Mouse (Mus musculus): ENCODE results near the gene Cables2. TPM values are rescaled to one million over a fixed set of nuclear protein-coding genes. Genes with fewer than 3 reads are reported as not detected.

Gene Cables2
- polyA plus RNA-seq (2014; fragmentation: Nextera tagmentation; extraction: Ambion mirVana) = 15.1 and 16.1 TPM in 2 replicates

GRCm38 (mm10) chr2:180273394-180274244 lies at the start of gene Cables2:
TSS of gene Cables2 (minus strand) at chr2:180273496.
- 5% methylated on average over 68 of the region's 68 CpGs for WGBS
- H3K27ac ChIP-seq (replicated peaks in 1 of 2; ENCODE audit: control insufficient read depth in 1 of 2, insufficient read depth in 1 of 2, low read depth in 2 of 2, low read length in 2 of 2) = peak within 1 kb of the TSS in 1 of 2 experiments; percentile 57; a peak in 2 of 4 replicates
- ATAC-seq (ENCODE audit: insufficient number of reproducible peaks, insufficient read depth, low FRiP score, low read depth) = peak; percentile 91
- peak within 1 kb of the TSS; percentile 94 for H3K4me2 ChIP-seq (ENCODE audit: low read length)
- H3K9me3 ChIP-seq (ENCODE audit: control insufficient read depth, low read length) = no peaks in the 10 kb centered on the region
- peak within 1 kb of the TSS; percentile 94 for H3K9ac ChIP-seq (ENCODE audit: low read length)
- H3K27me3 ChIP-seq (ENCODE audit: control insufficient read depth, insufficient read depth, low read length) = no peaks in the 10 kb centered on the region
- H3K4me1 ChIP-seq (ENCODE audit: control insufficient read depth in 2 of 2, insufficient read depth in 2 of 2, low read length in 2 of 2) = peaks cover 28 to 35% of the 10 kb centered on the region in 2 experiments
- H3K36me3 ChIP-seq (ENCODE audit: control insufficient read depth, insufficient read depth, low read length) = peaks cover 18% of the 10 kb centered on the region
- peak within 1 kb of the TSS; percentile 72 to 88 for H3K4me3 ChIP-seq (ENCODE audit: control insufficient read depth in 1 of 2, insufficient read depth in 1 of 2, low read depth in 1 of 2, low read length in 2 of 2)

GRCm38 (mm10) chr2:180322674-180323355 lies 49.5 kb upstream of the Cables2 start:
- Histone ChIP-seq H3K36me3 (ENCODE audit: control insufficient read depth, insufficient read depth, low read length) (peaks cover 32% of the 10 kb centered on the region), H3K4me1 (ENCODE audit: control insufficient read depth in 2 of 2, insufficient read depth in 2 of 2, low read length in 2 of 2) (peaks cover 29 to 39% of the 10 kb centered on the region in 2 experiments), H3K27ac (replicated peaks in 1 of 2; ENCODE audit: control insufficient read depth in 1 of 2, insufficient read depth in 1 of 2, low read depth in 2 of 2, low read length in 2 of 2) (peak overlapping the region; percentile 46 to 79), H3K9ac (ENCODE audit: low read length) (peak overlapping the region; percentile 14; the same call in 1 of the 2 replicates), H3K27me3 (ENCODE audit: control insufficient read depth, insufficient read depth, low read length) (no peaks in the 10 kb centered on the region), H3K4me2 (ENCODE audit: low read length) (peak overlapping the region; percentile 45), H3K9me3 (ENCODE audit: control insufficient read depth, low read length) (no peaks in the 10 kb centered on the region), H3K4me3 (ENCODE audit: control insufficient read depth in 1 of 2, insufficient read depth in 1 of 2, low read depth in 1 of 2, low read length in 2 of 2) (no peak overlapping the region)
- ATAC-seq (ENCODE audit: insufficient number of reproducible peaks, insufficient read depth, low FRiP score, low read depth) = peak; percentile 60
- 12% methylated on average over 14 of the region's 14 CpGs for WGBS

- H3K9me3 ChIP-seq (ENCODE audit: control insufficient read depth, low read length) = no peaks in the 10 kb centered on the region
- ATAC-seq (ENCODE audit: insufficient number of reproducible peaks, insufficient read depth, low FRiP score, low read depth) = no peak
- WGBS = 68% methylated on average over 4 of the region's 4 CpGs
- no peak overlapping the region for H3K4me3 ChIP-seq (ENCODE audit: control insufficient read depth in 1 of 2, insufficient read depth in 1 of 2, low read depth in 1 of 2, low read length in 2 of 2)
- no peak overlapping the region for H3K9ac ChIP-seq (ENCODE audit: low read length)
- peak overlapping the region in 1 of 2 experiments; percentile 23; a peak in 1 of 4 replicates for H3K27ac ChIP-seq (replicated peaks in 1 of 2; ENCODE audit: control insufficient read depth in 1 of 2, insufficient read depth in 1 of 2, low read depth in 2 of 2, low read length in 2 of 2)
- peaks cover 6% of the 10 kb centered on the region for H3K36me3 ChIP-seq (ENCODE audit: control insufficient read depth, insufficient read depth, low read length)
- peaks cover 36 to 47% of the 10 kb centered on the region in 2 experiments for H3K4me1 ChIP-seq (ENCODE audit: control insufficient read depth in 2 of 2, insufficient read depth in 2 of 2, low read length in 2 of 2)
- H3K27me3 ChIP-seq (ENCODE audit: control insufficient read depth, insufficient read depth, low read length) = no peaks in the 10 kb centered on the region
- H3K4me2 ChIP-seq (ENCODE audit: low read length) = no peak overlapping the region
Observed at GRCm38 (mm10) chr2:180320216-180320615, 46.9 kb upstream of the Cables2 start.

- 42% methylated on average over 7 of the region's 7 CpGs for WGBS
Observed at GRCm38 (mm10) chr2:180317591-180317990, 44.3 kb upstream of the Cables2 start.

GRCm38 (mm10) chr2:180314292-180314691 lies 41.0 kb upstream of the Cables2 start:
- Histone ChIP-seq H3K27me3 (ENCODE audit: control insufficient read depth, insufficient read depth, low read length) (no peaks in the 10 kb centered on the region), H3K4me3 (ENCODE audit: control insufficient read depth in 1 of 2, insufficient read depth in 1 of 2, low read depth in 1 of 2, low read length in 2 of 2) (no peak overlapping the region), H3K36me3 (ENCODE audit: control insufficient read depth, insufficient read depth, low read length) (no peaks in the 10 kb centered on the region), H3K4me1 (ENCODE audit: control insufficient read depth in 2 of 2, insufficient read depth in 2 of 2, low read length in 2 of 2) (peaks cover 21 to 35% of the 10 kb centered on the region in 2 experiments), H3K4me2 (ENCODE audit: low read length) (no peak overlapping the region), H3K27ac (replicated peaks in 1 of 2; ENCODE audit: control insufficient read depth in 1 of 2, insufficient read depth in 1 of 2, low read depth in 2 of 2, low read length in 2 of 2) (no peak overlapping the region), H3K9ac (ENCODE audit: low read length) (no peak overlapping the region), H3K9me3 (ENCODE audit: control insufficient read depth, low read length) (no peaks in the 10 kb centered on the region)
- 93% methylated on average over 2 of the region's 2 CpGs for WGBS
- ATAC-seq (ENCODE audit: insufficient number of reproducible peaks, insufficient read depth, low FRiP score, low read depth) = no peak

More at GRCm38 (mm10) chr2:180317591-180317990, 44.3 kb upstream of the Cables2 start:
- Histone ChIP-seq H3K27ac (replicated peaks in 1 of 2; ENCODE audit: control insufficient read depth in 1 of 2, insufficient read depth in 1 of 2, low read depth in 2 of 2, low read length in 2 of 2) (peak overlapping the region; percentile 4 to 23; a peak in 2 of 4 replicates), H3K4me1 (ENCODE audit: control insufficient read depth in 2 of 2, insufficient read depth in 2 of 2, low read length in 2 of 2) (peaks cover 25 to 34% of the 10 kb centered on the region in 2 experiments), H3K36me3 (ENCODE audit: control insufficient read depth, insufficient read depth, low read length) (no peaks in the 10 kb centered on the region), H3K9ac (ENCODE audit: low read length) (0 out of 2 replicates have a peak overlapping the region, but pooled peaks have one; percentile 54), H3K27me3 (ENCODE audit: control insufficient read depth, insufficient read depth, low read length) (no peaks in the 10 kb centered on the region), H3K9me3 (ENCODE audit: control insufficient read depth, low read length) (no peaks in the 10 kb centered on the region), H3K4me3 (ENCODE audit: control insufficient read depth in 1 of 2, insufficient read depth in 1 of 2, low read depth in 1 of 2, low read length in 2 of 2) (no peak overlapping the region), H3K4me2 (ENCODE audit: low read length) (no peak overlapping the region)
- ATAC-seq (ENCODE audit: insufficient number of reproducible peaks, insufficient read depth, low FRiP score, low read depth) = no peak

DNA sequence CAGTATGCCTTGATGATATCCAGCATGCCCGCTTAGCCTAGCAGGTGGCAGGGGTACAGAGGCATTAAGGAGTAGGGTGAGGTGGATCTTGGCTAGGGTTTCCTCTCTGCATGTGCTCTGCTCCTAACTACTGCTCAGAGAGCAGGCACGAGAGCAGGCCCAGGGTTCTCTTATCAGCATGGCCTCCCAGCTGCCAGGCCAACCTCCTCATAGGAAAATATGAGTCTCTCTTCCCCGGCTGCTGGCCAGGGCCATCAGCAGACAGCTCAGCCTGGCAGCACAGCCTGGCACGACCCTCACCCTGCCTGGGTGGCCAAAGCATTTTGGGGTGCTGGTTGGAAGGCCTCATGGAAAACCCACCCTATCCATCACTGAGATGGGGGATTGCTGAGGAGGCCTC lies 37.9 kb upstream of the Cables2 start:
- ATAC-seq (ENCODE audit: insufficient number of reproducible peaks, insufficient read depth, low FRiP score, low read depth) = peak; percentile 48; the same call in 1 of the 2 replicates
- H3K9me3 ChIP-seq (ENCODE audit: control insufficient read depth, low read length) = no peaks in the 10 kb centered on the region

GRCm38 (mm10) chr2:180307680-180308079 lies 34.4 kb upstream of the Cables2 start:
- ATAC-seq (ENCODE audit: insufficient number of reproducible peaks, insufficient read depth, low FRiP score, low read depth) = no peak
- Histone ChIP-seq H3K4me1 (ENCODE audit: control insufficient read depth in 2 of 2, insufficient read depth in 2 of 2, low read length in 2 of 2) (peaks cover 10 to 14% of the 10 kb centered on the region in 2 experiments; a peak in 2 of 4 replicates), H3K4me3 (ENCODE audit: control insufficient read depth in 1 of 2, insufficient read depth in 1 of 2, low read depth in 1 of 2, low read length in 2 of 2) (no peak overlapping the region), H3K4me2 (ENCODE audit: low read length) (no peak overlapping the region), H3K9me3 (ENCODE audit: control insufficient read depth, low read length) (peaks cover 7% of the 10 kb centered on the region; the same call in 1 of the 2 replicates), H3K27me3 (ENCODE audit: control insufficient read depth, insufficient read depth, low read length) (no peaks in the 10 kb centered on the region), H3K27ac (replicated peaks in 1 of 2; ENCODE audit: control insufficient read depth in 1 of 2, insufficient read depth in 1 of 2, low read depth in 2 of 2, low read length in 2 of 2) (no peak overlapping the region), H3K36me3 (ENCODE audit: control insufficient read depth, insufficient read depth, low read length) (no peaks in the 10 kb centered on the region), H3K9ac (ENCODE audit: low read length) (no peak overlapping the region)
- WGBS = 46% methylated on average over 2 of the region's 2 CpGs

More for the DNA sequence above, 37.9 kb upstream of the Cables2 start:
- no peaks in the 10 kb centered on the region for H3K27me3 ChIP-seq (ENCODE audit: control insufficient read depth, insufficient read depth, low read length)
- H3K27ac ChIP-seq (replicated peaks in 1 of 2; ENCODE audit: control insufficient read depth in 1 of 2, insufficient read depth in 1 of 2, low read depth in 2 of 2, low read length in 2 of 2) = peak overlapping the region; percentile 3 to 39; a peak in 2 of 4 replicates
- H3K4me3 ChIP-seq (ENCODE audit: control insufficient read depth in 1 of 2, insufficient read depth in 1 of 2, low read depth in 1 of 2, low read length in 2 of 2) = no peak overlapping the region
- 28% methylated on average over 4 of the region's 4 CpGs for WGBS
- no peak overlapping the region for H3K4me2 ChIP-seq (ENCODE audit: low read length)
- no peaks in the 10 kb centered on the region for H3K36me3 ChIP-seq (ENCODE audit: control insufficient read depth, insufficient read depth, low read length)
- no peak overlapping the region for H3K9ac ChIP-seq (ENCODE audit: low read length)
- peaks cover 7 to 14% of the 10 kb centered on the region in 2 experiments; a peak in 2 of 4 replicates for H3K4me1 ChIP-seq (ENCODE audit: control insufficient read depth in 2 of 2, insufficient read depth in 2 of 2, low read length in 2 of 2)
